Mouse (Mus musculus) monocyte, adult 5-6 weeks (primary cell): Measurements from ENCODE around the gene Minpp1. TPM values are rescaled to one million over a fixed set of nuclear protein-coding genes. Genes with fewer than 3 reads are reported as not detected.

Source experiments
- ATAC-seq: fragments of 153-309, 156-312 bp; replicated peaks from 2 replicates; pipeline ENCODE4 v1.8.0; 2017; ENCODE audit warnings: mild to moderate bottlenecking; ENCODE audit not compliant: low TSS enrichment, insufficient number of reproducible peaks, severe bottlenecking, poor library complexity, low FRiP score
- total RNA-seq: library from RNA; stranded (forward); fragments of 200-1000, 200-491, 200-594 nt; gene quantifications from 3 replicates; pipeline ENCODE4 v1.2.3, GENCODE M21; 2017

Gene Minpp1
- total RNA-seq, 1 experiment from 2014 or later, result 12.3 TPM

DNA sequence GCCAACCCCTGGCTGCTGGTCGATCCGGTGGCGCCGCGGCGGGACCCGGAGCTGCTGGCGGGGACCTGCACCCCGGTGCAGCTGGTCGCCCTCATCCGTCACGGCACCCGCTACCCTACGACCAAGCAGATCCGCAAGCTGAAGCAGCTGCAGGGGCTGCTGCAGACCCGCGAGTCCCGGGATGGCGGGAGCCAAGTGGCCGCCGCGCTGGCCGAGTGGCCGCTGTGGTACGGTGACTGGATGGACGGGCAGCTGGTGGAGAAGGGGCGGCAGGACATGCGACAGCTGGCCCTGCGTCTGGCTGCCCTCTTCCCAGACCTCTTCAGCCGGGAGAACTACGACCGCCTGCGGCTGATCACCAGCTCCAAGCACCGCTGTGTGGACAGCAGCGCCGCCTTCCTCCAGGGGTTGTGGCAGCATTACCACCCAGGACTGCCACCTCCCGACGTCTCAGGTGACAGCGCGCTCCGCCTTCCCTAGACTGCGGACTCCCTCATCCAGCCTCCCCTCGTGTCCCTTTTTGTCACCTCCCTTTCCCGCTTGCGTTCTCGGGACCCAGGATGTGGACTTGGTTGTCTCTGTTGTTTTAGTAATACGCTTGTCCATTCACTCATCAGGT, 646 bp downstream of the Minpp1 start:
- peak; percentile 77 for ATAC-seq

GRCm38 (mm10) chr19:32487595-32488255, 2.2 kb downstream of the Minpp1 start:
- ATAC-seq, result no peak

DNA sequence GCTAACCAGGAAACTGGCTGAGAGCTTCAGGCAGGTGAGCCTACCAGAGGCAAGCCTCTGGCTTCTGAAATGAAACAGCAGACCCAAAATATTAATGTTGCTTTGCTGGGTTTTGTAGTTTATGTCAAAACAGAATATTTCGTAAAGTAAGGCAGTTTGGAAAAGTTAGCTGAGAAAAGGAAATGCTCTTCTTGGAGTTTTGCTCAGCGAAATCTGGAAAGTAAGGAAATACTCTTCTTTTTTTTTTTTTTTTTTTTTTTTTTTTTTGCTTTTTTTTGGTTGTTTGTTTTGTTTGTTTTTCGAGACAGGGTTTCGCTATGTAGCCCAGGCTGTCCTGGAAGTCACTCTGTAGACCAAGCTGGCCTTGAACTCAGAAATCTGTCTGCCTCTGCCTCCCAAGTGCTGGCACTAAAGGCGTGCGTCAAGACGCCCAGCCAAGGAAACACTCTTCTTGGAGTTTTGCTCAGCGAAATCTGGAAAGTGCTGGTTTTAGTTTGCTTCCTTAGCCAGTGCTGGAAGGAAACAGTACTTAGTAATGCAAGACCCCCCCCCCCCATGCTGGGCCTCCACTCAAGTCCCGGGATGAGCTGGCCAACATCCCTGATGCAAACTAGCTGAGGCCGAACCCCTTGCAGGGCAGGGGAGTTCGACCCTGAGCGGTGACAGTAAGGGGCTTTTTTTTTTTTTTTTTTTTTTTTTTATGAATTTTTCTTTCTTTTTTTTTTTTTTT, 3.8 kb downstream of the Minpp1 start:
- ATAC-seq, result no peak

DNA sequence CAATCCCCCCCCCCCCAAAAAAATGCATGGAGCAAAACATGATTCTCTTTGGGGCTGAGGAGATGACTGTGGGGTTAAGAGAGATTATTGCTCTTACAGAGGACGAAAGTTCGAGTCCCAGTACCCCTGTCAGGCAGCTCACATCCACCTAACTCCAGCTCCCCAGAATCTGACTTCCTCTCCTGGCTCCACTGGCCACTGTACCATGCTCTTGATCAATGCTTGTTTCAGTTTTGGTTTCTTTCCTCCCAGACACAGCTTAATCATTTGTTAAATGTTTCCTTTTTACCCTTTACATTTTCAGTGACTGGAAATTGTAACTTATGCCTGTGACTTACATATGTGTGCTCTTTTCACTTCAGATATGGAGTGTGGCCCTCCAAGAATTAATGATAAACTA, 5.4 kb downstream of the Minpp1 start:
- ATAC-seq, result 0 out of 2 replicates have a peak, but pooled peaks have one; percentile 64

GRCm38 (mm10) chr19:32492339-32492738, 6.8 kb downstream of the Minpp1 start:
- no peak for ATAC-seq

DNA sequence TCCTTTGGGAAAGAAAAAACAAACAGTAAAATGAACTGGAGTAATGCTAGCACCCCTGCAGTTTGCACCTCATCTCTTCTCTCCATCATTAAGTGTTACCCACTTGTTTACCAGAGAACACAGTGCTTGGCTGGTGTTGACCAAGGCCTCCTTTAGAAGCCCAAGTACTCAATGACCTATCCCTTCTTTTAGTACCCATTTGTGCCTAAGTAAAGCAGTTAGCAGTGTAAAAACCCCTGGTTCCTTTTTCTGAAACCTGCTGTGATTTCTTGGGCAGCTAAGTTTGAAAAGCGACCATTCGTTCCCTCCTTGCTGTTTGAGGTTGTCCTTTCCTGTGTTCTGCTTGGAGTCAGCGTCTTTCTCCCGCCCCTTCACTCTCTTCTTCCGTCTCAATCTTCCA, 7.4 kb downstream of the Minpp1 start:
- no peak for ATAC-seq

DNA sequence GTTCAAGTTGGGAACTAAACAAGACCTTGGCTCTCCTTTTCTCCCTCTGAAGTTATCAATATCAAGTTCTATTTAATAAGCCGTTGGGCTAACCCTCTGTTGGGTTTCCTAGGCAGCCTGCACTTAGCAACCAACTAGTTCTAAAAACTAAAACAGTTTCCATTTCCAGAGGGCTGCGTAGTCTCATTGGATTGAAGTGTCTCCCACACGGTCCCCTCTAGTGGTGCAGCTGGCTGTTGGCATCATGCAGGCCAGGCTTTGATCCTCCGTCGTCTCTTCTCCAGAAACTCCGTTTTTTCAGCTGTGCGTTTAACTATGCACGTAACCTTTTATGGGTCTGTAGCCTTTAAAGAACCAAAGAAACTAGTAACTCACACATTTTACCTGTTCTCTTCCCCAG, 7.9 kb downstream of the Minpp1 start:
- ATAC-seq, result no peak

- 0 out of 2 replicates have a peak, but pooled peaks have one; percentile 22 for ATAC-seq
Observed at GRCm38 (mm10) chr19:32494611-32495010, 9.0 kb downstream of the Minpp1 start.

- no peak for ATAC-seq
Observed at GRCm38 (mm10) chr19:32495034-32495433, 9.5 kb downstream of the Minpp1 start.

- ATAC-seq, result no peak
Observed at GRCm38 (mm10) chr19:32497411-32497810, 11.8 kb downstream of the Minpp1 start.

- ATAC-seq, result no peak
Observed at GRCm38 (mm10) chr19:32498002-32498401, 12.4 kb downstream of the Minpp1 start.

DNA sequence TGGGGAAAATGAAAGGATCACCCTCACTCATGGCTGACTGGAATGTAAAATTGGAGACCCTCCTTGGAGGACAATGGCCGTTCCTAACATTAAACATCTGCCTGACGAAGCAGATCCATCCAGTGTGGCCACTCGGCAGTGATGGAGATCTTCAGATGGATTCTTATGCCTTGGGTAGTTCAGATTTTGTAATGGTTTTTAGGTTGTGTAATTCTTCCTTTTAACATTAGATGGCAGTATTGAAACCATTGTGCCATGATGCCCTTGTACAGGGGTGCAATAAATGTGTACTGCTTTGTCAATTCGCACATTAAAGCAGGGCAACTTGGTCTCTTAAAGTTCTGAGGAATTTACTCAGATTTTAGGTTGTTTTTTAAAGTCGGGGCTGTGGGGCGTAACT, 15.8 kb downstream of the Minpp1 start:
- no peak; the same call in 1 of the 2 replicates for ATAC-seq

DNA sequence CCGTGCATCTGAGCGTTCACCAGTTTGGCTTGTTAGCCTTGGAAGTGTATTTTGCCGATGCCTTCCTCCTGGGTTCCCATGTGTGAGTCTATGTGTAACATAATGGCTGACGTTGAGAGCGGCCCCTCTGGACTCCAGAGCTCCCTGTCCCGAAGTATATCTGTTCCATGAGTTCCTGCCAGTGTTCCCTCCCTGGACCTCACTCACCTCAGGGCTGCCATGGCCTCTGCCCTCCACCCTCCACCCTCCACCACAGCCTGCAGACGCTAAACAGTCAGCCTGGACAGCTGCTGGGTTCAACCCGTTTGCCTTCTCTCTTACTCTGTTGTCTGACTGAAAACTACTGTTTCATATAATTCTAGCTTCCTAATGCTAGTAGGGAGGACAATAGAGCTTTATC, 20.5 kb downstream of the Minpp1 start:
- ATAC-seq, result no peak

DNA sequence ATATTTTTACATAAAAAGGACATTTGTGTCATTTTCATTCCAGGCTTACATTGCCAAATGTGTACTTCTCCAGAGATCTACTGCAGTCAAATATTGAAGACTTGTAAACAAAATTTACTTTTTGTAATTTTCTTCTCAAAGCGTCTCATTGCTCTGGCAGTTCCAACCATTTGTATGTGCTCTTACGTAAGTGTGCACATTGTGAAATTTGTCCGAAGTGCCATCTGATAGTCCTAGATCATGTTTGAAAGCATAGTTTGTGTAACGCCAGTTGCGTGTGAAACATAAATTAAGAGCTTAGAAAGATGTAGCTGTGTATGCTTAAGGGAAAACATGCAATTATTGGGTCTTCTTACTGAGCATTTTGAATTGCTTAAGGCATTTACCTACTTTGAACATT, 20.9 kb downstream of the Minpp1 start:
- ATAC-seq, result no peak

DNA sequence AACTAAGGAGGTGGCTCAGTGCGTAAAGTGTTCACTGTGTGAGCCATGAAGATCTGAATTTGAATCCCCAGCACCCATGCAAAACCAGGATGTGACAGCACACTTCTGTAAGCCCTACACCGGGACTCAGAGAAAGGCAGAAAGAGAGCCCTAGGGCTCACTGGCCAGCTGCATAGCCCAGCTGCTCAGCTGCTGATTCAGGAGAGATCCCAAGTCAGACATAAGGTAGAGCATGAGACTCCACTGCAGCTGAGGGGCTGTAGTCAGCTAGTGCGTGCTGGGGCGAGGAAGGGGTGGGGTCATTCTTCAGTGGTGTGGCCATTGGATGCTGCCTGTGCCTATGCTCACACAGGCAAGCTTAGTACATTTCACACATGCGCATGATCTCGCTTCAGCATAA, 21.5 kb downstream of the Minpp1 start:
- no peak for ATAC-seq

DNA sequence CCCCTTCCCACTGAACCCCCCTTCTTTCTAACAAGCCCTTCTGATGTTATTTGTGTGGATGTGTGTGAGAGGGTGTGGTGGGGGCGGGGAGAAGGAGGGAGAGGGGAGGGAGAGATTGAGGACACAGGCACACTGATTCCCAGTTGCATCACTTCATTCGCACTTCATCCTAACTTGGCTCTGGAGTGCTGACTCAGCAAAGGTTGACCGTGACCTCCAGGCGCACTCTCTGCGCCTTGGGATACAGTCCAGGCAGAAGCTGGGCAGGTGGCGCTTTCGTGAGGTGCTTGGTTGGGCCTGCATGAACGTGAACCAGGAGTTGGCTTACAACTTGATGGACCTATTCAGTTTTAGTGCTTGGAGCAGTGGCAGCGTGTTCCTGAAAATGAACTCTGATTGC, 22.0 kb downstream of the Minpp1 start:
- ATAC-seq, result no peak

DNA sequence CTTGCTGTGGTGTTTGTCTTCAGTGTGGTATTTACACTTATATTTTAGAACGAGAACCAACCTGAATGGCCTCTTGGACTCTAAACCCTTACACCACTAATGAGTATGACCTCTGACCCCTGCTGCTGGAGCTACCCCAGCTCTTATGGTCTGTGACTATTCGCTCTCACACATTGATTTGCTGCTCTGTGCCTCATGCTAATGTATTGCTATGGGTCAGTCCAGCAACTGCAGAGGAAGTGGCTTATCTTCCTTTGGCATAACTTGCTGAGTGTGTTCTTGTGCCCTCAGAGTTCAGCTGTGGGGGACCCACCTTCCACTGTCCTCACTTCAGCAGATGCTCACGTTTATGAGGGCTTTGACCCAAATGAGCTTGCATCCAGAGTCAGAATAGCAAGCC, 24.7 kb downstream of the Minpp1 start:
- no peak for ATAC-seq

DNA sequence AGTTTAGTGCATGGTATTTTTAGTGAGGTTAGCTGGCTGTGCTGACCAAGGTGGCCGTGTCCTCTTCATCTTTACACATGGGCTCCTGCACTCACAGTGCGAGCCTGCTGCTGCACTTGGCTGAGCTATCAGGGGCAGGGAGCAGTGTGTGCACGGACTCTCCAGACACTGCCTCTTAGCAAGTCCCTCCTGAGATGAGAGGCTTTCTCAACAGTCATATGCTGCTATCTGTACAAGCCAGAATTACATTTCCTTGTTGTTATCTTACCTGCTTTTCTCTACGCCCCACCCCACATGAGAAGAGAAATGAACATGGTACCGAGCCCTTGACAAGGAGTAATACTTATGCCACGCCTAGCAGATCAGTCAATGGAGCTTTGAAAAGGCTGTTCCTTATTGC, 25.4 kb downstream of the Minpp1 start:
- no peak for ATAC-seq

DNA sequence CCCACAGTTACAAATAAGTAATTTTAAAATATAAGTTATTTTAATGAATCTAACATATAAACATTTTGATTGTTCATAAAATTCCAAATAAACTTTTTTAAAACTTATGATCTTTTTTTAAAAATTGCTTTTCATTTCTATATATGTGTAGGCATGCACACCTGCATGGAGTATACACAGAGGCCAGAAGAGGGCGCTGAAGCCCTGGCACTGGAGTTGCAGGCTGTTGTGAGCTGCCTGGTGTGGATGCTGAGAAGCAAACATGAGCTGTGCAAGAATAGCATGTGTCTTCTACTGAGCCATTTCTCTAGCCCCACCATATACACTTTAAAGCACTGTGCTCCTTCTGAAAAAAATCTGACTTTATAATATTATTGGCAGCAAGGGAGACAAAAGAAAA, 26.9 kb downstream of the Minpp1 start:
- no peak for ATAC-seq

- no peak for ATAC-seq
Observed at GRCm38 (mm10) chr19:32516575-32516974, 31.0 kb downstream of the Minpp1 start.
